Mouse (Mus musculus): Measurements from ENCODE around the gene Cdc42se1. TPM values are rescaled to one million over a fixed set of nuclear protein-coding genes. Genes with fewer than 3 reads are reported as not detected.
A peak's percentile ranks its signal among the peaks of the same experiment; 100 is the strongest.

Gene Cdc42se1
- polyA plus RNA-seq (2014; fragmentation: Nextera tagmentation; extraction: Ambion mirVana): 125 and 126 TPM in 2 replicates

GRCm38 (mm10) chr3:95228148-95228893, at the start of gene Cdc42se1:
Cdc42se1 (plus strand) TSS chr3:95228732.
- H3K4me3 ChIP-seq (ENCODE audit: low read depth, low read length): peak within 1 kb of the TSS; percentile 85
- H3K36me3 ChIP-seq (ENCODE audit: control insufficient read depth, insufficient read depth, low read length): peaks cover 29% of the 10 kb centered on the region
- peak within 1 kb of the TSS; percentile 86 for H3K9ac ChIP-seq (replicated peaks; ENCODE audit: low read depth, low read length)
- peak within 1 kb of the TSS; percentile 87 for H3K4me2 ChIP-seq (replicated peaks; ENCODE audit: low read depth, low read length)
- WGBS: under 1% methylated on average over 63 of the region's 64 CpGs
- peaks cover 22% of the 10 kb centered on the region for H3K4me1 ChIP-seq (ENCODE audit: control insufficient read depth, insufficient read depth, low read length)
- no peaks in the 10 kb centered on the region for H3K9me3 ChIP-seq (ENCODE audit: control insufficient read depth, low read depth, low read length)
- ATAC-seq (ENCODE audit: insufficient number of reproducible peaks, insufficient read depth, low FRiP score, low read depth): peak; percentile 88
- no peaks in the 10 kb centered on the region for H3K27me3 ChIP-seq (ENCODE audit: control insufficient read depth, insufficient read depth, low read length)
- peak within 1 kb of the TSS; percentile 97 for H3K27ac ChIP-seq (ENCODE audit: low read length)

GRCm38 (mm10) chr3:95178948-95179347, 49.6 kb upstream of the Cdc42se1 start:
- H3K4me1 ChIP-seq (ENCODE audit: control insufficient read depth, insufficient read depth, low read length): no peaks in the 10 kb centered on the region
- H3K9me3 ChIP-seq (ENCODE audit: control insufficient read depth, low read depth, low read length): no peaks in the 10 kb centered on the region
- no peak overlapping the region for H3K27ac ChIP-seq (ENCODE audit: low read length)
- WGBS: 87% methylated on average over 5 of the region's 5 CpGs
- no peak overlapping the region for H3K9ac ChIP-seq (replicated peaks; ENCODE audit: low read depth, low read length)
- no peak overlapping the region for H3K4me3 ChIP-seq (ENCODE audit: low read depth, low read length)
- H3K27me3 ChIP-seq (ENCODE audit: control insufficient read depth, insufficient read depth, low read length): no peaks in the 10 kb centered on the region
- H3K36me3 ChIP-seq (ENCODE audit: control insufficient read depth, insufficient read depth, low read length): 0 out of 2 replicates have a peak, but pooled peaks cover 2% of the 10 kb centered on the region
- ATAC-seq (ENCODE audit: insufficient number of reproducible peaks, insufficient read depth, low FRiP score, low read depth): no peak
- H3K4me2 ChIP-seq (replicated peaks; ENCODE audit: low read depth, low read length): no peak overlapping the region

DNA sequence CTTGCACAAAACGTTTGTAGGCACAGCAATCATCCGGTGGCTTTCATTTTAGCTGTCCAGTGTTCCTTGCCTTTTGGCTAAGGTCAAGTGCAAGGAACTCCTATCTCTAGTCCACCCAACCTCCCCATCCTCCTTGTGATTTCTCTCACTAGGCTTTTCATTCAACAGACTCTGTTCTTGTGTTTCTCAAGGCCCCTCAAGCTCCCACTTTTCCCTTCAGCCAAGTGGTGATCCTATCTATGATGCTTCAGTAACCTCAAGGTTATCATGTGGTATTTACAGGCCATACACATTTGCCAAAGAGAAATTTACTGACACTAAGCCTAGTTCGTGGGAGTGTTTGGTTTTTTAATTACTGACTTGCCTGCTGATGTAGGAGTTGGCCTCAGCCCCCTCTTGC, 48.6 kb upstream of the Cdc42se1 start:
- no peak for ATAC-seq (ENCODE audit: insufficient number of reproducible peaks, insufficient read depth, low FRiP score, low read depth)
- Histone ChIP-seq H3K27me3 (ENCODE audit: control insufficient read depth, insufficient read depth, low read length) (no peaks in the 10 kb centered on the region), H3K4me3 (ENCODE audit: low read depth, low read length) (no peak overlapping the region), H3K4me1 (ENCODE audit: control insufficient read depth, insufficient read depth, low read length) (no peaks in the 10 kb centered on the region), H3K9me3 (ENCODE audit: control insufficient read depth, low read depth, low read length) (no peaks in the 10 kb centered on the region), H3K4me2 (replicated peaks; ENCODE audit: low read depth, low read length) (no peak overlapping the region), H3K9ac (replicated peaks; ENCODE audit: low read depth, low read length) (no peak overlapping the region), H3K27ac (ENCODE audit: low read length) (no peak overlapping the region), H3K36me3 (ENCODE audit: control insufficient read depth, insufficient read depth, low read length) (0 out of 2 replicates have a peak, but pooled peaks cover 7% of the 10 kb centered on the region)
- WGBS: 56% methylated on average over 3 of the region's 3 CpGs

GRCm38 (mm10) chr3:95181841-95182240, 46.7 kb upstream of the Cdc42se1 start:
- no peaks in the 10 kb centered on the region for H3K4me1 ChIP-seq (ENCODE audit: control insufficient read depth, insufficient read depth, low read length)
- 53% methylated on average over 1 of the region's 1 CpGs for WGBS
- peaks cover 19% of the 10 kb centered on the region; the same call in 1 of the 2 replicates for H3K36me3 ChIP-seq (ENCODE audit: control insufficient read depth, insufficient read depth, low read length)
- no peaks in the 10 kb centered on the region for H3K9me3 ChIP-seq (ENCODE audit: control insufficient read depth, low read depth, low read length)
- H3K27ac ChIP-seq (ENCODE audit: low read length): no peak overlapping the region
- no peak for ATAC-seq (ENCODE audit: insufficient number of reproducible peaks, insufficient read depth, low FRiP score, low read depth)
- no peaks in the 10 kb centered on the region for H3K27me3 ChIP-seq (ENCODE audit: control insufficient read depth, insufficient read depth, low read length)
- no peak overlapping the region for H3K4me3 ChIP-seq (ENCODE audit: low read depth, low read length)
- H3K4me2 ChIP-seq (replicated peaks; ENCODE audit: low read depth, low read length): no peak overlapping the region
- no peak overlapping the region for H3K9ac ChIP-seq (replicated peaks; ENCODE audit: low read depth, low read length)

DNA sequence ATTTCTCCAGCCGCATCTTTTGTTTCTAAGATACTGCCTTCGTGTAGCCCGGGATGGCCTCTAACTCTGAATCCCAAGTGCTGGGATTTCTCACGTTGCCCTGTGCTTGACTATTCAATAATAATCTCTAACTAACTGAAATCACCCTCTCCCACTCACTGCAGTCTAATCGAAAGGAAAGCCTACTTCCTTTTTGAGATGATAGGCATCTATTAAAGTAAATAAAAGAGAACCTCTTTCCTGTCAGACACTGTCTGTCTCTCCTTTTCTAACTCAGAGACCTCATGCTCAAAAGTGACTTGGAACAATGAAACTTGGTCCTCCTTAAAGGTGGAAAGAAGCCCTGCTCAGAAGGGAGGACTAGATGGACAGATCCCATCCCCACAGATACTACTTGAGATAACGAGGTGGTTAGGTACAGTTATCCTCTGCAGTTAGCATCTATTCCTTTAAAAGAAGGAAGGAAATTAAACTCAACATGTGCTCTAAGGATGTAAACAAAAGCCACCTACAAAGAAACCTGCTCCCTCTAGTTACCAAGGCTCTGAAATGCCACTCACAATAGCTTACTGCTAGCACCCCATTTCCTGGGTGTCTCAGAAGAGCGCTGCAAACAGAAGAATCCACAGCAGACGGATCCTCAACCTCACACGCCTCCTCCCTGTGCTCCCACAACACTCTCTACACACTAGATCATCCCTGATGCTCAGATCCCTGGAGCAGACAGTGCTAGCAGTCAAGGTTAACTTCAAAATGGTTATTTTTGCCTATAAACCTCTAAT, 43.5 kb upstream of the Cdc42se1 start:
- WGBS: 89% methylated on average over 9 of the region's 9 CpGs
- Histone ChIP-seq H3K9me3 (ENCODE audit: control insufficient read depth, low read depth, low read length) (no peaks in the 10 kb centered on the region), H3K27me3 (ENCODE audit: control insufficient read depth, insufficient read depth, low read length) (no peaks in the 10 kb centered on the region), H3K4me1 (ENCODE audit: control insufficient read depth, insufficient read depth, low read length) (no peaks in the 10 kb centered on the region), H3K4me3 (ENCODE audit: low read depth, low read length) (no peak overlapping the region), H3K27ac (ENCODE audit: low read length) (no peak overlapping the region), H3K4me2 (replicated peaks; ENCODE audit: low read depth, low read length) (no peak overlapping the region), H3K36me3 (ENCODE audit: control insufficient read depth, insufficient read depth, low read length) (peaks cover 42% of the 10 kb centered on the region), H3K9ac (replicated peaks; ENCODE audit: low read depth, low read length) (no peak overlapping the region)
- no peak for ATAC-seq (ENCODE audit: insufficient number of reproducible peaks, insufficient read depth, low FRiP score, low read depth)

GRCm38 (mm10) chr3:95186100-95186499, 42.4 kb upstream of the Cdc42se1 start:
- WGBS: 84% methylated on average over 2 of the region's 2 CpGs
- no peak overlapping the region for H3K4me3 ChIP-seq (ENCODE audit: low read depth, low read length)
- H3K4me1 ChIP-seq (ENCODE audit: control insufficient read depth, insufficient read depth, low read length): no peaks in the 10 kb centered on the region
- no peaks in the 10 kb centered on the region for H3K27me3 ChIP-seq (ENCODE audit: control insufficient read depth, insufficient read depth, low read length)
- no peak overlapping the region for H3K9ac ChIP-seq (replicated peaks; ENCODE audit: low read depth, low read length)
- ATAC-seq (ENCODE audit: insufficient number of reproducible peaks, insufficient read depth, low FRiP score, low read depth): no peak
- H3K27ac ChIP-seq (ENCODE audit: low read length): no peak overlapping the region
- peaks cover 47% of the 10 kb centered on the region for H3K36me3 ChIP-seq (ENCODE audit: control insufficient read depth, insufficient read depth, low read length)
- no peaks in the 10 kb centered on the region for H3K9me3 ChIP-seq (ENCODE audit: control insufficient read depth, low read depth, low read length)
- H3K4me2 ChIP-seq (replicated peaks; ENCODE audit: low read depth, low read length): no peak overlapping the region

DNA sequence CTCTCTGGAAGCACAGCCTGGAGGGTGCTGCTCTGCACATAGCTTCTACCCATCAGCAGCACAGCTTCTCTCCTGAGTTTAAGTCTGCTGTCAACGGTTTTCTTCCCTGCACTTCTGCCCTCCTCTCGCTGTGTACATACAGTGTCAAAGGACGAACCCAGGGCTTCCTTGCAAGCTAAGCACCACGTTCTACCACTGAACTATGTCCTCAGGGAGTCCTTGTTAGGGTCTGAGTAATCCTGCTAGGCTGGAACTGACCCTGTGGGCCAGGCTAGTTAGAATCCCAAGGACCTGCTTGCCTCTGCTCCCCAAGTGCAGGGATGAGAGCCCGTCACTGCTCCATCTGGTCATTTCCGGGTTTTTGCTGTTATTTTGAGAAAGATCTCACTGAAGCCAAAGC, 41.6 kb upstream of the Cdc42se1 start:
- Histone ChIP-seq H3K9me3 (ENCODE audit: control insufficient read depth, low read depth, low read length) (no peaks in the 10 kb centered on the region), H3K27me3 (ENCODE audit: control insufficient read depth, insufficient read depth, low read length) (no peaks in the 10 kb centered on the region), H3K36me3 (ENCODE audit: control insufficient read depth, insufficient read depth, low read length) (peaks cover 49% of the 10 kb centered on the region), H3K27ac (ENCODE audit: low read length) (no peak overlapping the region), H3K4me3 (ENCODE audit: low read depth, low read length) (no peak overlapping the region), H3K4me2 (replicated peaks; ENCODE audit: low read depth, low read length) (no peak overlapping the region), H3K9ac (replicated peaks; ENCODE audit: low read depth, low read length) (no peak overlapping the region), H3K4me1 (ENCODE audit: control insufficient read depth, insufficient read depth, low read length) (no peaks in the 10 kb centered on the region)
- ATAC-seq (ENCODE audit: insufficient number of reproducible peaks, insufficient read depth, low FRiP score, low read depth): no peak
- 87% methylated on average over 6 of the region's 6 CpGs for WGBS

- Histone ChIP-seq H3K36me3 (ENCODE audit: control insufficient read depth, insufficient read depth, low read length) (peaks cover 54% of the 10 kb centered on the region), H3K4me3 (ENCODE audit: low read depth, low read length) (no peak overlapping the region), H3K9me3 (ENCODE audit: control insufficient read depth, low read depth, low read length) (no peaks in the 10 kb centered on the region), H3K27me3 (ENCODE audit: control insufficient read depth, insufficient read depth, low read length) (no peaks in the 10 kb centered on the region), H3K4me1 (ENCODE audit: control insufficient read depth, insufficient read depth, low read length) (no peaks in the 10 kb centered on the region), H3K4me2 (replicated peaks; ENCODE audit: low read depth, low read length) (no peak overlapping the region), H3K9ac (replicated peaks; ENCODE audit: low read depth, low read length) (no peak overlapping the region), H3K27ac (ENCODE audit: low read length) (no peak overlapping the region)
- WGBS: 73% methylated on average over 6 of the region's 6 CpGs
- ATAC-seq (ENCODE audit: insufficient number of reproducible peaks, insufficient read depth, low FRiP score, low read depth): no peak
Observed at GRCm38 (mm10) chr3:95194721-95195135, 33.8 kb upstream of the Cdc42se1 start.
